Mouse (Mus musculus) adrenal gland, postnatal 36 days (tissue): ENCODE measurements around the gene Btn2a2. TPM values are rescaled to one million over a fixed set of nuclear protein-coding genes. Genes with fewer than 3 reads are reported as not detected.

Experiments used
- DNase-seq, 2 experiments: peaks; one replicate each; pipeline ENCODE4 v3.0.0; 2021; ENCODE audit warnings: mixed read lengths in 1 of 2
- total RNA-seq, 2 experiments: library from RNA; stranded (reverse); gene quantifications; 2 replicates each; pipeline ENCODE4 v1.2.3; 2021

Btn2a2 gene
- total RNA-seq, 2 experiments from 2014 or later, result not detected

DNA sequence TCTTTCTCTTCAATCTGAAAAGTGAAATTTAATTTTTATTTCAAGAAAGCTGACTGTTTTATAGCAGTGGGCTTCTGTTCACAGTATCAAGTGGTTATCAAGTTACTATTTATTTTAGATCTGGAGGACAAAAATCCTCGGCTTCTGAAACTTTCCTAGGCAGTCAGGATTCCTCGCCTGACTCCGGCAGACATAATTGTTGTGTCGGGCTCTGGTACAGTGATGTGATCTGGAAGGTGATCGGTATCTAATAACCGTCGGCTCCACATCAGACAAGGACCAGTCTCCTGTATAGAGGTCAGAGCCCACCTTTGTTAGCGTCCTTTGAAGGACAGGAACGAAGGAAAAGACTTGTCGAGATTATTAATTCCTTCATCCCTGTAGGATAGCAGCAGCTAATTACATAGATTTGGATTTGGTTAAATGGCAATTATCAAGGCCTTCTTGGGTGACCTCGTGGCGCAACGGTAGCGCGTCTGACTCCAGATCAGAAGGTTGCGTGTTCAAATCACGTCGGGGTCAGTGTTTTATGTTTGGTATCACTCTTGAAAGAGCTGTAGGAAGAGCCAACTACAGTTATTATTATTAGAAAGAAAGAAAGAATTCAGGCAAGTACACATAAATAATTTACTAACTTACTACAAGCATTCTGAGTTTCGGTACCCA, 9.1 kb upstream of the Btn2a2 start:
- DNase-seq, result peak; percentile 28 to 32

GRCm38 (mm10) chr13:23495526-23495925, 6.9 kb upstream of the Btn2a2 start:
- no peak for DNase-seq

DNA sequence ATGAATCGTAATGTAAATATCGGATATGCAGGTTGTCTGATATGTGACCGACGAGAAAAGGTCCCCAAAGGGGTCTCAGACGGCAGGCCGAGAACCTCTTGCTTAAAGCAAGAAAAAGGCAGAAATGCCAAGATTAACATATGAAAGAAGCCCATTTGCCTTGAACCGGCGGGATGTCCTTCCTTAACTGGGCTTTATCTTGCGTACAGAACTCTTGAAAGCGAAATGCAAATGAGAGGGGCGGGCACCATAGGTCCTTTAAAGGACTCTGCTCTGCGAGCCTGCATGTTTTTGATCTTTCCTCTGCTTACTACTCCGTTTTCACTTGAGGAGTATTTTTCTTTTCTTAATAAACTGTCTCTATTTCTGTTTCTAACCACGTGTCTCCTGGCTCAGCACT, 3.3 kb upstream of the Btn2a2 start:
- DNase-seq, result peak; percentile 21 to 37

DNA sequence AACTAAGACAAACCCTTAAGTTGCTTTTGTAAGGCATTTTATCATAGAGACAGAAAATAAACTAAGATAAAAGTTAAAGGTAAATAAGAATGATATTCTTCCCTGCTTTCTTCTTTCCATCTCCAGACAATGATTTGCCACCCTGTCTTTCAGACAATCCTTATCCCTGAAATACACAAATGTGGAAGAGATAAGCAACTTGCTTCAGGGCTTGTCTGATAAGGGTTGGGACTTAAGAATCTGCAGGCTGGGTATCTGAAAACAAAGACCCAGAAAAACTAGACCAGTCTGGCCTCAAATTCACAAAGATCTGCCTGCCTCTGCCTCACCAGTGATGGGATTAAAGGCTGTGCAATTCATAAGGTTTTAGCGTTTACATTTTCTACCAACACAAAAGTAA, 2.6 kb upstream of the Btn2a2 start:
- no peak for DNase-seq

DNA sequence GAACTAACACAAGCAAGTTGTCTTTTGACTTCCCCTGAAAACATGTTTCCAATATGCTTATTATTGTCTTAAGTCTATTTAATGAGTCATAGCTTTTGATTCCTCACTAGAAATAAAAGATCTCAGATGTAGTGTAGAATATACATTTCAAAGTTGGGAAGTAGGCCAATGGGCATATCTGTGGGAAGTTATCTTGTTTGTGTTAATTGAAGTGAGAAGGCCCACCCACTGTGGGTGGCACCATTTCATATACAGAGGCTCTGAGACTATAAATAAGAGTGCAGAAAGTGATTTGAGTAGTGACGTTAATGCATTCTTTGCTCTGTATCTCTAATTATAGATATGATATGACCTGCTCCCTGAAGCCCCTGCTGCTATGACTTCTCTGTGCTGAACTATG, 2.2 kb upstream of the Btn2a2 start:
- no peak for DNase-seq

- no peak for DNase-seq
These were observed 3.4 kb downstream of the Btn2a2 start for GRCm38 (mm10) chr13:23485271-23485670.

- DNase-seq, result no peak
These were observed 5.5 kb downstream of the Btn2a2 start for GRCm38 (mm10) chr13:23483153-23483552.

GRCm38 (mm10) chr13:23475658-23476057, 13.0 kb downstream of the Btn2a2 start:
- no peak for DNase-seq

DNA sequence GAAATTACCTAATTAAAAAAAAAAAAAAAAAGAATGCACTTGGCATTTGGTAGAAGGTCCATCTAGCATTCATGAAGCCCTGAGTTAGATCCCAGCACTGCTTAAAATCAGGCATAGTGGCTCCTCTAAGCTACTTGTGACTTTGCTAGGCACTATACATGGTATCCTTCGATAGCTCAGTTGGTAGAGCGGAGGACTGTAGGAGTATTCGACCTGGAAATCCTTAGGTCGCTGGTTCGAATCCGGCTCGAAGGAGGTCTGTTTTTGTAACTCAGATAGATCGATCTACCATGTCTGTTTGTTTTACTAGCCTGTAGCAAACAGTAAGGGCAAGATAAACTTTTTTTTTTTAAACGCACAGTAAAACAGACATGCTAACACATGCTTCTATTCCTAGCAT, 21.7 kb downstream of the Btn2a2 start:
- DNase-seq, result peak; percentile 59 to 71

DNA sequence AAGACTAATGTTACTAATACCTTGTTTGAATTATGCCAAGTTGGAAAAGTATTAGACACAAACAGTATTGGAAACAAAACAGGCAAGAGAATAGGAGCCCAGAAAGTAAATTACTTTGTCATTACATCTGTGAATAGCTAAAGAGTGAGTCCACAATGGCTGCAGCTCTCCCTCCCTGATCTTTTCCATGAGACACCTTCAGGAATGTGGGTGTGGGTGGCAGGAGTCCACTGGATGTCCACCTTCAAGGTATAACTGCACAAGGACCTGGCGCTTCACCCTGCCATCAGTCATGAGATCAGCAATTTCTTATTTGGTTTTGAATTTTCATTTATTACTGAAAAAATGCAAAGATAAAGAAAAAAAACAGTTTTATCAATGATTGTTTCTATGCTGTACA, 22.4 kb downstream of the Btn2a2 start:
- DNase-seq, result no peak

GRCm38 (mm10) chr13:23465600-23466109, 23.0 kb downstream of the Btn2a2 start, which contains the start of gene Btn1a1:
Btn1a1 (minus strand) TSS chr13:23465901.
- DNase-seq, result no peak

GRCm38 (mm10) chr13:23464841-23465366, 23.8 kb downstream of the Btn2a2 start:
- no peak for DNase-seq

- DNase-seq, result peak; percentile 30 to 45
These were observed 24.4 kb downstream of the Btn2a2 start for GRCm38 (mm10) chr13:23464224-23464637.

- peak; percentile 74 to 81 for DNase-seq
These were observed 25.1 kb downstream of the Btn2a2 start for GRCm38 (mm10) chr13:23463381-23464223.

- DNase-seq, result no peak
These were observed 26.0 kb downstream of the Btn2a2 start for GRCm38 (mm10) chr13:23462669-23463068.

GRCm38 (mm10) chr13:23462063-23462462, 26.6 kb downstream of the Btn2a2 start:
- no peak for DNase-seq

- no peak for DNase-seq
These were observed 29.3 kb downstream of the Btn2a2 start for GRCm38 (mm10) chr13:23459264-23459846.

DNA sequence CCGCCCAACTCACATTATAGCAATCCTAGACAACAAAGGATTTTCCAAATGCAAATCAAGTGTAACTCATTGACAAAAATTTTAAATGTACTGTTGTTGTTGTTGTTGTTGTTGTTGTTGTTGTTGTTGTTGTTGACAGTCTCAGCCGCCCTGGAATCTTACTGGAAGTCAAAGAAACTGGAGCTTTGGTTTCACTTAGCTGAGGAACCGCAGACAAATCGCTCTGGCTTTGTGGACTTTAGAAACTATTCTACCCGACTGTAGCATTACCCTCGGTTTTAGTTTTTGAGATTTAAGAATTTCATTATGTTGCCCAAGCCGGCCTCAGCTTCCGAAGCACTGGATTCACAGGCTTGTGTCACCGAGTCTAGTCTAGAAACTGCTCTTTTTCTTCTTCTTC, 34.7 kb downstream of the Btn2a2 start:
- DNase-seq, result peak in 1 of 2 experiments; percentile 14

DNA sequence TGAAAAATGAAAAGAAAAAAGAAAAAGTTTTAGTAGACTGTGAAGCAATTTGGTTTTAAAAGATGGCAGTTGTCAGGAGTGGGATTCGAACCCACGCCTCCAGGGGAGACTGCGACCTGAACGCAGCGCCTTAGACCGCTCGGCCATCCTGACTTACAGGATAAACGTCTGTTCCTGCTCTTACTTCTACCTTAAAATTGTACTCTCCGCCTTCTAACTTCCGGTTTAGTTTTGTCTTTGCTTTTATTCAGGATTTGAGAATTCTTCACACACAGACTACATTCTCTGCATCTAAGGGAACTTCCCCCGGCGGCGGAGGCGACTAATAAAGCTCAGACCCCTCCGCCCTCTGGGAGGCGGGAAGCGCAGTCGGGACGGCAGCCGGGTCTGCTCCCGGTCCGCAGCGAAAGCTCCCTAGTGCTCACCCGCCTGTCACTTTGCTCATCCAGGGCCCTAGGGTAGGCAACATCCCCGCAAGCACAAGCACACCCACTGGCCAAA, 35.2 kb downstream of the Btn2a2 start:
- DNase-seq, result peak; percentile 76 to 80

GRCm38 (mm10) chr13:23450398-23450797, 38.3 kb downstream of the Btn2a2 start:
- peak; percentile 88 to 91 for DNase-seq

DNA sequence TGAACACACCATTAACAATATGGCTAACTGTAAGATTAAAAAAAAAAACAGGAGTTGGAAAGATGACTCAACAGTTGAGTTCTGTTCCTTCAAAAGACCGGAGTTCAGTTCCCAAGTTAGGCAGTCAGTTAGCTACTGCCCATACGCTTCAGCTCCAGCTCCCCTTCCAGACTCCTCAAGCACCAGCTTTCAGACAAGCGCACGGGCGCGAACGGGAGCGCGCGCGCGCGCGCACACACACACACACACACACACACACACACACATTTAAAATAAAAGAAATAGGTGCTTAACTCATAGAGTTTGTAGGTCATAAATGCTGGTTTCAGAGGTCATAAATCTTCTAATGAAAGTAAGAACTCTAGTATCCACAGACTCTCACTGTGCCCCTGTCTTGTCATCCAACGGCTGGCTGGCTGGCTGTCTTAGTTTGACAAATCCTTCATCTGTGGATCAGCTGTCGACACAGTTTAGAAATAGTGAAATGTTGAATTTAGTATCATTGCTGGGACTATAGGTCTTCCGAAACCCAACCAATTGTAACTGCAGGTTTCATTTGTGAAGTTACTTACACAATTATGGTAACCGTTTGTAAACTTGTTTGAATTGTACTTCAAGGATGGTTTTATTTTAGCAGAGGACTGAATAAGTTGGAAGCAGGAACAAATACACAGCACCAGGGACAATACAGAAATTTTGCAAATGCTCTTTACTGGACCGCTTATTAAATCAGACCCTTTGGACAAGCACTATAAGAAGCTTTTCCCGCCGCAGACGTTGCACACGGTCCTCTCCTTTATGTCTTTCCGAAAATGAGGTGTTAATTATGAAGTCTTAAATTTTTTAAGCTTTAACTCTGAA, 39.2 kb downstream of the Btn2a2 start:
- DNase-seq, result peak; percentile 61 to 73
